Mouse (Mus musculus) thymus, postnatal 25 days (tissue): ENCODE measurements around the gene Plcl1.

Source experiments
- DNase-seq: peaks from one replicate; pipeline ENCODE4 v3.0.0; 2022

Plcl1 gene

GRCm38 (mm10) chr1:55706933-55707332, 301.2 kb downstream of the Plcl1 start:
- no peak for DNase-seq

- no peak for DNase-seq
These were observed 311.6 kb downstream of the Plcl1 start for GRCm38 (mm10) chr1:55717283-55717803.

DNA sequence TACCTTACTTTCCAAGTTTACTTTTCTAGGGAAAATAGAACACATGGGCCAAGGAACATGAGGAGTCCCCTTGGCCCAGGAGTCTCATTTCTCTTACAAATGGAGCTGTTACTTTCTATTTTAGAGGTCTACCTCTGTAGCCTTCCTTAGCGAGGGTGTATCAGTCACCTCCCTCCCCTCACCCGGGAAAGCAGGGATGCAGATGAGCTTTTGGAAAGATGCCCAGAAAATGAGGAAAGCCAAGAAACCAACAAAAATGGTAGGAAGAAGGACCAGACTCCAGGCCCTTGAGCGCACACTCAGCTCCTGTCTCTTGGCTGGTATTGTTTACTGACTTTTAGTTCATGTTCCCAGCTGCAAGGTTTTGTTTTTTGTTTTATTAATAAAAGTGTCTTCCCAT, 319.7 kb downstream of the Plcl1 start:
- no peak for DNase-seq

DNA sequence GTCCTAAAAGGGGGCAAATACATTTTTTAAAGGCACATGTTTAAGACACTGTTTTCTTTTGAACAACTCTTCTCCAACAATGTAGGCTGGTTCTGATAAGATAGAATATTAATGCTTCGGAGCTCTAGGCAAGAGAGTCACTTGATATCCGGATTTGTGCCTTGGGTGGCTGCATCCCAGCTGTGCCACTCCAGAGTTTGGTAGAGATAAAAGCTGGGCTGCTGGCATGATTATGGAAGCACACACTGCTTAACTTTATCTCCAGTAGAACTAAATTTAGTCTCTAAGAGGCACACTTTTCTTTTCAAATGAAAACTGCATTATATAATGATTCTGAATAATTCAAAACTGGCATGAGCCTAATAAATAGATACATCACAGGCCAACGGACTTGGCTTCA, 323.6 kb downstream of the Plcl1 start:
- DNase-seq, result no peak

DNA sequence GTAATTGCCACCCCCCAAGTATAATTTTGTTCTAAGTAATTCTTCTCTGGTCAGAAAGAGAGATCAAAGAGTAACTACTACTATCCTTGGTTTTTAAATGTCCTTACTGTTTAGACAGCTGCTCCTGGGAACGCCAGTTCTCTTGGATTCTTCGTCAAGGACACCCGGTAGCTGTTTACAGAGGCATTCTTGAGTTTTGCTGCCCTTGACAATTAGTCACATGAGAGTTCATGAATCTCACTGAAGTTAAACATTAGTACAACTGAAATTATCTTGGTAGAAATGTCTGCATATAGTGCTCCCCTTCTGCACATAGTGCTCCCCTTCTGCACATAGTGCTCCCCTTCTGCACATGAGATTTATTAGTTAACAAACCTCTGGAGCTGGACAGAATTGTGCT, 327.2 kb downstream of the Plcl1 start:
- DNase-seq, result no peak

GRCm38 (mm10) chr1:55736054-55736740, 330.5 kb downstream of the Plcl1 start:
- peak; percentile 77 for DNase-seq

GRCm38 (mm10) chr1:55736762-55737288, 331.1 kb downstream of the Plcl1 start:
- DNase-seq, result no peak

- no peak for DNase-seq
These were observed 333.1 kb downstream of the Plcl1 start for GRCm38 (mm10) chr1:55738746-55739365.

- no peak for DNase-seq
These were observed 336.2 kb downstream of the Plcl1 start for GRCm38 (mm10) chr1:55741885-55742284.

DNA sequence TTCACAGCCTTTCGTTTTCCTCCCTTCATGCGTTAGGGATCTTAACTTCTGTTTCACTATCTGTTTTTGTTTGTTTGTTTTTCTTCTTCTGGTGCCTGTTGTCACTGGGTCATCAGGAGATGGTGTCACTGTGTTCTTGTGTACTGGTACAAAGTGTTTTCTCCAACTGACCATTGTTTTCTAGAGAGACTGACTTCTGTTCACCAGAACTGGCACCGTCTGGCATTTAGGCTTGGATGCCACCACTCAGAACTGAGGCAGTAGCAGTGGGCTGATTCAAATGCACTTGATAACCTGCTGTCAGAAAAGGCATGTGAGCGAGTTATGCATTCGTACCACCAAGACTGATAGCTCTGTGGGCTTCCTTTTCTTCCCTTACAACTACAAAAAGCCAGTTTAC, 342.8 kb downstream of the Plcl1 start:
- no peak for DNase-seq

- DNase-seq, result no peak
These were observed 344.0 kb downstream of the Plcl1 start for GRCm38 (mm10) chr1:55749770-55750169.

- DNase-seq, result peak; percentile 66
These were observed 350.0 kb downstream of the Plcl1 start for GRCm38 (mm10) chr1:55755742-55756141.

DNA sequence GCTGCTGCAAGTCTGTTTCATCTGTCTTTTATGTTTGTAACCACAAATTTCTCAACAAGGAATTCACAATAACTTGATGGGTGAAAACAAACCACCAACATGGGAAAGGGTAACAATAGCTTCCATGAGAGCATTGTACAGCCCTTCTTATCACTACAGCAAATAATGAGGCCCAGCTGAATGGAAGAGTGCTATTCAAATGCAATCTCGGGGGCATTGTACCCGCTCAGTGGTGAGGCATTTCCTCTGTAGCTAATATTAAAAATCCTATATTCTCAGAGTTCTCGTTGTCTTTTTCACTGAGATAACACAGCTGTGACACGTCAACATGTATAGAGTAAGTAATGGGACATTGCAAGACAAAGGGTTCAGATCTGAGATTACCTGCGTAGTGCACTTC, 356.6 kb downstream of the Plcl1 start:
- DNase-seq, result no peak

GRCm38 (mm10) chr1:55763171-55763570, 357.4 kb downstream of the Plcl1 start:
- DNase-seq, result no peak

DNA sequence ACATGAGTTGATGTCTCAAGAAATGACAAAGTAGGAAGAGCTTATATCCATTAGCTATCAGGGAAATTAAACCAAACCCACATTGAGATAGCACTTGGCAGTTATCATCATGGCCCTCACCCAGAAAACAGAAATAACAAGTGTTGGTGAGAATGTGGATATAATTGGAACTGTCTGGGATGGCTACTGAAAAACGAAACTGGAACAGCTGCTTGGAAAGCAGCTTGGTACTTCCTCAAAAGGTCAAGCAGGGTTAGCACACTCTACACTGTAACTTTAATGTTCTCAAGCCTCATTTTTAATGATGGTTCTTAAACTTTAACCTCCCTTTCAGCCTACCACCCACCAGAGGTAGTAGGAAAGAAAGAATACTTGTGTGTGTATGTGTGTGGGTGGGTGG, 361.0 kb downstream of the Plcl1 start:
- DNase-seq, result no peak

DNA sequence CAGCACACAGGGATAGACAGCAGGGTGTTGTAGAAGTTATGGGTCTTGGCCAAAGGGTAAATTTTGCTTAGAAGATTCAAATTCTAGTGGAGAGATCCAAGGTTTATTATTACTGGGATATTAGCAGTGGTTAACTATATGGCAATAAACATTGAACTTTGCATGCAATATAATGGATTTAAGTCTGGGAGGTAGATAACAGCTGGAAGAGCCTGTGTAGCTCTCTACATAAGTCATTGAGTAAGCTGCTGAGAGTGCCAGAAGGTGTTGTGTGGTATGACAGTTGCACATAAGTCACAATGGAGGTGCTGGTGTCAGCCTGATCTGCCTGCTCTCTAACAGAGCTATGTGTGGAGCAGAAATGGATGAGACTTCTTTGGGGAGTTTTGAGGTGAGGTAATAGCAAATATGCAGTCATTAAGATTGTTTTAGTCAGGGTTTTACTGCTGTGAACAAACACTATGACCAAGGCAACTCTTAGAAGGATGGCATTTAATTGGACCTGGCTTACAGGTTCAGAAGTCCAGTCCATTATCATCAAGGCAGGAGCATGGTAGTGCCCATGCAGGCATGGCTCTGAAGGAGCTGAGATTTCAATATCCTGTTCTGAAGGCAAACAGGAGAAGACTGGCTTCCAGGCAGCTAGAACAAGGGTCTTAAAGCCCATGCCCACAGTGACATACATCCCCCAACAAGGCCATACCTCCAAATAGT, 364.5 kb downstream of the Plcl1 start:
- no peak for DNase-seq

DNA sequence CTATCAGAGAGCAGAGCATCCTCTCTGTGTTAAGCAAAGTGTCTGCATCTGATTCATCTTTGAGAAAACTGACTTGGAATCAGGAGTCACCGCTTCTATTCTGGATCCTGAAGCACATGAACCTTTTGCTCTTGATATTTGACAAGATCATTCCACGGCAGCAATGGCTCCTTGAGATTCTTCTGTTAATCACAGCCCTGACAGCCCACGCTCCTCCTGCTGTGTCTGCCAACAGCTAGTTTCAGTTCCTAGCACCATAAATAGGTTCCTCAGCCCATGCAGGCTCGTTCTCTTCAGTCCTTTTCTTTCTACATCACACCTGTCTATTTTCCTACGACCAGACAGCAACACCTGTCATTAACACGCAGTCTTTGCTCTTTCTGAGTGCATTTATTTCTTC, 387.1 kb downstream of the Plcl1 start:
- DNase-seq, result no peak
